Mouse (Mus musculus) neural tube, embryonic 15.5 days (tissue): ENCODE results near the gene Kcnd2. TPM values are rescaled to one million over a fixed set of nuclear protein-coding genes. Genes with fewer than 3 reads are reported as not detected.

Source experiments
- ATAC-seq: fragments of 200-750 bp; cut with Nextera tagmentation; 2 replicates; pipeline ENCODE4 v1.8.0; 2017; ENCODE audit warnings: mild to moderate bottlenecking, moderate TSS enrichment, moderate library complexity; ENCODE audit not compliant: low FRiP score
- H3K27ac ChIP-seq: fragments of 300-500 bp; sonication (generic); replicated peaks from 2 replicates; pipeline ENCODE4 v1.5.1; 2015; ENCODE audit warnings: mild to moderate bottlenecking, inconsistent platforms
- H3K27me3 ChIP-seq: fragments of 300-500 bp; sonication (generic); replicated peaks from 2 replicates; pipeline ENCODE4 v1.6.1; 2015; ENCODE audit warnings: inconsistent platforms
- H3K36me3 ChIP-seq: fragments of 300-500 bp; sonication (generic); 2 replicates; pipeline ENCODE4 v1.6.1; 2015; ENCODE audit warnings: inconsistent platforms
- H3K4me1 ChIP-seq: fragments of 300-500 bp; sonication (generic); 2 replicates; pipeline ENCODE4 v1.6.1; 2015; ENCODE audit warnings: inconsistent platforms
- H3K4me2 ChIP-seq: fragments of 300-500 bp; sonication (generic); 2 replicates; pipeline ENCODE4 v1.6.1; 2015; ENCODE audit warnings: inconsistent platforms, mild to moderate bottlenecking, moderate library complexity
- H3K4me3 ChIP-seq: fragments of 300-500 bp; sonication (generic); replicated peaks from 2 replicates; pipeline ENCODE4 v1.5.1; 2015; ENCODE audit warnings: mild to moderate bottlenecking, inconsistent platforms
- H3K9ac ChIP-seq: fragments of 300-500 bp; sonication (generic); replicated peaks from 2 replicates; pipeline ENCODE4 v1.6.1; 2015; ENCODE audit warnings: mild to moderate bottlenecking, inconsistent platforms
- H3K9me3 ChIP-seq: fragments of 300-500 bp; sonication (generic); replicated peaks from 2 replicates; pipeline ENCODE4 v1.6.1; 2016; ENCODE audit warnings: inconsistent platforms
- WGBS: fragments of 180-500 bp; shearing (Covaris S2); methylation state at CpG from one replicate; pipeline ENCODE4 v1.1.7; 2015; ENCODE audit warnings: mixed read lengths; 5-methylcytosine and 5-hydroxymethylcytosine counted together
- polyA plus RNA-seq: library from polyadenylated mRNA; unstranded; fragments of >200 nt; fragmentation: Nextera tagmentation; extraction: Ambion mirVana; gene quantifications from 2 replicates; pipeline ENCODE4 v1.2.1, GENCODE M21; 2015

Kcnd2 gene
- 25.0 and 30.6 TPM in 2 replicates for polyA plus RNA-seq

- peak; percentile 27; the same call in 1 of the 2 replicates for ATAC-seq
- H3K4me1 ChIP-seq = peaks cover 21% of the 10 kb centered on the region
These were observed at the start of gene Kcnd2 for GRCm38 (mm10) chr6:21215491-21216191. Kcnd2 (plus strand) TSS chr6:21215503.

GRCm38 (mm10) chr6:21166611-21167010 is 48.7 kb upstream of the Kcnd2 start:
- H3K4me3 ChIP-seq = no peak overlapping the region
- no peak overlapping the region for H3K27ac ChIP-seq
- H3K4me1 ChIP-seq = no peaks in the 10 kb centered on the region
- H3K9ac ChIP-seq = no peak overlapping the region
- H3K27me3 ChIP-seq = no peaks in the 10 kb centered on the region
- no peak overlapping the region for H3K4me2 ChIP-seq
- H3K9me3 ChIP-seq = no peaks in the 10 kb centered on the region
- ATAC-seq = no peak
- 70% methylated on average over 1 of the region's 1 CpGs for WGBS
- H3K36me3 ChIP-seq = no peaks in the 10 kb centered on the region

More at GRCm38 (mm10) chr6:21215491-21216191, at the start of gene Kcnd2:
- 10% methylated on average over 34 of the region's 34 CpGs for whole genome bisulfite sequencing
- Histone ChIP-seq H3K9me3 (no peaks in the 10 kb centered on the region), H3K27me3 (no peaks in the 10 kb centered on the region), H3K27ac (peak within 1 kb of the TSS; percentile 87), H3K4me3 (peak within 1 kb of the TSS; percentile 87), H3K9ac (peak within 1 kb of the TSS; percentile 85), H3K4me2 (peak within 1 kb of the TSS; percentile 64), H3K36me3 (no peaks in the 10 kb centered on the region)

- Histone ChIP-seq H3K27ac (no peak overlapping the region), H3K9me3 (no peaks in the 10 kb centered on the region), H3K4me3 (no peak overlapping the region), H3K27me3 (no peaks in the 10 kb centered on the region), H3K4me1 (no peaks in the 10 kb centered on the region), H3K9ac (no peak overlapping the region), H3K36me3 (no peaks in the 10 kb centered on the region), H3K4me2 (no peak overlapping the region)
- no peak for ATAC-seq
- WGBS = 69% methylated on average over 2 of the region's 2 CpGs
These were observed 20.0 kb upstream of the Kcnd2 start for GRCm38 (mm10) chr6:21195341-21195740.

GRCm38 (mm10) chr6:21213865-21214672 is 1.2 kb upstream of the Kcnd2 start:
- peak; percentile 67 for ATAC-seq
- Histone ChIP-seq H3K36me3 (no peaks in the 10 kb centered on the region), H3K4me3 (peak overlapping the region; percentile 87), H3K4me2 (peak overlapping the region; percentile 64), H3K27me3 (no peaks in the 10 kb centered on the region), H3K27ac (peak overlapping the region; percentile 87), H3K4me1 (peaks cover 21% of the 10 kb centered on the region), H3K9ac (peak overlapping the region; percentile 85), H3K9me3 (no peaks in the 10 kb centered on the region)
- WGBS = under 1% methylated on average over 29 of the region's 29 CpGs

- Histone ChIP-seq H3K36me3 (no peaks in the 10 kb centered on the region), H3K9ac (peak overlapping the region; percentile 85), H3K4me2 (peak overlapping the region; percentile 64), H3K4me3 (peak overlapping the region; percentile 87), H3K4me1 (peaks cover 21% of the 10 kb centered on the region), H3K9me3 (no peaks in the 10 kb centered on the region), H3K27me3 (no peaks in the 10 kb centered on the region), H3K27ac (peak overlapping the region; percentile 87)
- ATAC-seq = peak; percentile 78
- WGBS = under 1% methylated on average over 78 of the region's 83 CpGs
These were observed 421 bp upstream of the Kcnd2 start for GRCm38 (mm10) chr6:21214673-21215490.

- Histone ChIP-seq H3K4me1 (peaks cover 21% of the 10 kb centered on the region), H3K9me3 (no peaks in the 10 kb centered on the region), H3K9ac (no peak overlapping the region), H3K27me3 (no peaks in the 10 kb centered on the region), H3K36me3 (no peaks in the 10 kb centered on the region), H3K4me2 (peak overlapping the region; percentile 64), H3K4me3 (peak overlapping the region; percentile 87), H3K27ac (no peak overlapping the region)
- ATAC-seq = no peak
- WGBS = 94% methylated on average over 27 of the region's 27 CpGs
These were observed 1.1 kb downstream of the Kcnd2 start for GRCm38 (mm10) chr6:21216206-21217020.

GRCm38 (mm10) chr6:21217156-21217555 is 1.9 kb downstream of the Kcnd2 start:
- H3K27me3 ChIP-seq = no peaks in the 10 kb centered on the region
- no peaks in the 10 kb centered on the region for H3K9me3 ChIP-seq
- no peak for ATAC-seq
- 87% methylated on average over 10 of the region's 10 CpGs for WGBS
- no peak overlapping the region for H3K27ac ChIP-seq
- no peak overlapping the region for H3K4me3 ChIP-seq
- peaks cover 21% of the 10 kb centered on the region for H3K4me1 ChIP-seq
- no peaks in the 10 kb centered on the region for H3K36me3 ChIP-seq
- no peak overlapping the region for H3K9ac ChIP-seq
- H3K4me2 ChIP-seq = peak overlapping the region; percentile 64

- Histone ChIP-seq H3K4me2 (no peak overlapping the region), H3K36me3 (no peaks in the 10 kb centered on the region), H3K9ac (no peak overlapping the region), H3K4me1 (no peaks in the 10 kb centered on the region), H3K27ac (no peak overlapping the region), H3K4me3 (no peak overlapping the region), H3K9me3 (no peaks in the 10 kb centered on the region), H3K27me3 (no peaks in the 10 kb centered on the region)
- 97% methylated on average over 4 of the region's 4 CpGs for whole genome bisulfite sequencing
- no peak for ATAC-seq
These were observed 10.8 kb downstream of the Kcnd2 start for GRCm38 (mm10) chr6:21226124-21226523.

- WGBS = 69% methylated on average over 5 of the region's 5 CpGs
- Histone ChIP-seq H3K27me3 (no peaks in the 10 kb centered on the region), H3K4me1 (no peaks in the 10 kb centered on the region), H3K4me2 (no peak overlapping the region), H3K27ac (no peak overlapping the region), H3K9ac (no peak overlapping the region), H3K36me3 (no peaks in the 10 kb centered on the region), H3K4me3 (no peak overlapping the region), H3K9me3 (no peaks in the 10 kb centered on the region)
- ATAC-seq = no peak
These were observed 43.7 kb downstream of the Kcnd2 start for GRCm38 (mm10) chr6:21259031-21259430.

- WGBS = 73% methylated on average over 2 of the region's 2 CpGs
- H3K9ac ChIP-seq = no peak overlapping the region
- H3K4me1 ChIP-seq = no peaks in the 10 kb centered on the region
- no peaks in the 10 kb centered on the region for H3K36me3 ChIP-seq
- H3K4me3 ChIP-seq = no peak overlapping the region
- ATAC-seq = no peak
- no peak overlapping the region for H3K4me2 ChIP-seq
- H3K27me3 ChIP-seq = no peaks in the 10 kb centered on the region
- no peaks in the 10 kb centered on the region for H3K9me3 ChIP-seq
- H3K27ac ChIP-seq = no peak overlapping the region
These were observed 52.6 kb downstream of the Kcnd2 start for GRCm38 (mm10) chr6:21267897-21268296.
